Mouse (Mus musculus): ENCODE results near the gene Sh3pxd2b. TPM values are rescaled to one million over a fixed set of nuclear protein-coding genes. Genes with fewer than 3 reads are reported as not detected.
"Not testable (repeated sequence)": the region's sequence is repeated elsewhere in the genome, so short reads cannot be mapped to it uniquely, and the experiment has no call there.

Gene Sh3pxd2b
- polyA plus RNA-seq (2016; fragmentation: Nextera tagmentation; extraction: Ambion mirVana), result 24.6 and 25.0 TPM in 2 replicates

DNA sequence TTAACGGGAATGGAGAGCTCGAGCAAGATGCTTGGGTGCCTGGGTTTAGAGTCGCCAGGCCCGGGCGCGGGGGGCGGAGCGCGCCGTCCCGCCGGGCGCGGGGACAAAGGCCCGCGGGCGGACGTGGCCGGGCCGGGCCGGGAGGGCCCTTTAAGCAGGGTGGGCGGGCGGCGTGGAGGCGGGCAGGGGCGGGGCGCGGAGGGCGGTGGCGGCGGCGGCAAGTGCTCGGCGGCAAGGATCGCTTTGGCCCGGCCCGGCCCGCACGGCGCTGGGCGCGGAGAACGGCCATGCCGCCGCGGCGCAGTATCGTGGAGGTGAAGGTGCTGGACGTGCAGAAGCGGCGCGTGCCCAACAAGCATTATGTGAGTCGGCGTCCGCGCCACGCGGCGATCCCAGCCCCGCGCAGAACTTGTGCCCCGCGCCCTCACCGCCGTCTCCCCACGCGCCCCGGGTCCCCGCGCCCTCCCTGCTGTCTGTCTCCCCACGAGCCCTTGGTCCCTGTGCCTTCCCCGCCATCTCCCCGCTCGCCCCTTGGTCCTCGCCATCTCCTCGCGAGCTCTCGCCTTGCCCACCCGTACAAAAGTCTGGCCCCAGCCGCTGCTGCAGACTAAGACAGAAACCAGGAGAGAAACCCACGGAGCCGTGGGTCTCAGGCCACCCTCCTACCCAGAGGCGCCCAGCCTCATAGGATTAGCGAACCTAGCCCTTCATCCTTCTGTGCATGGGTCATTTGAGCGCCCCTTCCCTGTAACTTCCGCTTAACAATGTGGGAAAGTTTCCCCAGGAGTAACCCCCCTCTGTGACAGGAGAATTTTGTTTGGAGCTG, at the start of gene Sh3pxd2b:
Gene Sh3pxd2b, plus strand, starts transcription at position 214 of the 826 bp plus-strand sequence.
- peaks cover 25% of the 10 kb centered on the region for H3K36me3 ChIP-seq
- no peaks in the 10 kb centered on the region for H3K27me3 ChIP-seq (replicated peaks)
- WGBS, result under 1% methylated on average over 65 of the region's 86 CpGs
- no peaks in the 10 kb centered on the region for H3K9me3 ChIP-seq
- peak within 1 kb of the TSS; percentile 90 for H3K4me2 ChIP-seq (replicated peaks)
- ATAC-seq (ENCODE audit: low FRiP score, low read depth), result peak; percentile 75
- peak within 1 kb of the TSS; percentile 28; the same call in 1 of the 2 replicates for H3K27ac ChIP-seq
- H3K4me1 ChIP-seq, result peaks cover 35% of the 10 kb centered on the region
- peak within 1 kb of the TSS; percentile 89 for H3K9ac ChIP-seq
- peak within 1 kb of the TSS; percentile 72 for H3K4me3 ChIP-seq

DNA sequence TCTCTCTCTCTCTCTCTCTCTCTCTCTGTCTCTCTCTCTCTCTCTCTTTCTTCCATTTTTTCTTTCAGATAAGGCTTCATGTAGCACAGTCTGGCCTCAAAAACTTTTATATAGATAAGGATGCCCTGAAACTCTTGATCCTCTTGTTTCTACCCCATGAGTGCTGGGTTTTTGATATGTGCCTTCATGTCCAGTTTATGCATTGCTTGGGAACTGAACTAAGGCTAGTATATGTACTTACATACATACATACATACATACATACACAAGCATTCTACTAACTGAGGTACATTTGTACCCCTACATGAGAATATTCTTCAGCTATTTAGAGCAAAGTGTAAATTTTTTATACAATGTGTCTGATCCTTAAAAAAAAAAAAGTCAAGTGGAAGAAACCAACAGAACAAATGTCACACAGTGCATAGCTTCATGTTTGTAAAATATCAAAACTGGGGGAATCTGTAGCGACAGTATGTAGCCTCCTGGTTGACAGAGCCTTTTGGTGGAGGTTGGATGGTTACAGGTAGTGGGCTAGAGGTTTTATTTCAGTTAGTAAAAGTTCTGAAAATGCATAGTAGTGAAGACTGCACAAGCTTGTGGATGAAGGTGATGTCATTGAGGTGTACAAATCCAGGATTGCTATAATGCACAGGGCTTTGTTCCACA, 49.6 kb upstream of the Sh3pxd2b start:
- ATAC-seq (ENCODE audit: low FRiP score, low read depth), result no peak
- H3K4me2 ChIP-seq (replicated peaks), result no peak overlapping the region
- WGBS, result 96% methylated on average over 1 of the region's 1 CpGs

DNA sequence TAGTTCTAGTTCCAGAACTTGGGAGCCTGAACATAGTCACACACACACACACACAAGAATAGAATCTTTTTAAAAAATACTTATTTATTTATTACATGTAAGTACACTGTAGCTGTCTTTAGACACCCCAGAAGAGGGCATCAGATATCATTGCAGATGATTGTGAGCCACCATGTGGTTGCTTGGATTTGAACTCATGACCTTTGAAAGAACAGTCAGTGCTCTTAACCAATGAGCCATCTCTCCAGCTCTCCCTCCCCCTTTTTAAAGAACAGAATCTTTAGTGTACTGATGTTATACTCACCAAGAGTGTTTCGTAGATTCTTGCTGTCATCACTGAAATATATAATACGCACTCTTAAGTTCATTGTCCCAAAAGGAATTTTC, 49.1 kb upstream of the Sh3pxd2b start:
- 98% methylated on average over 2 of the region's 2 CpGs for WGBS
- Histone ChIP-seq H3K4me1 (no peaks in the 10 kb centered on the region), H3K4me3 (no peak overlapping the region), H3K27ac (no peak overlapping the region), H3K36me3 (no peaks in the 10 kb centered on the region), H3K9ac (no peak overlapping the region), H3K9me3 (no peaks in the 10 kb centered on the region), H3K27me3 (replicated peaks) (peaks cover 7% of the 10 kb centered on the region; the same call in 1 of the 2 replicates), H3K4me2 (replicated peaks) (no peak overlapping the region)
- ATAC-seq (ENCODE audit: low FRiP score, low read depth), result no peak

More for the DNA sequence above, 49.6 kb upstream of the Sh3pxd2b start:
- Histone ChIP-seq H3K4me3 (no peak overlapping the region), H3K9me3 (no peaks in the 10 kb centered on the region), H3K27me3 (replicated peaks) (peaks cover 7% of the 10 kb centered on the region; the same call in 1 of the 2 replicates), H3K4me1 (no peaks in the 10 kb centered on the region), H3K27ac (no peak overlapping the region), H3K36me3 (no peaks in the 10 kb centered on the region), H3K9ac (no peak overlapping the region)

DNA sequence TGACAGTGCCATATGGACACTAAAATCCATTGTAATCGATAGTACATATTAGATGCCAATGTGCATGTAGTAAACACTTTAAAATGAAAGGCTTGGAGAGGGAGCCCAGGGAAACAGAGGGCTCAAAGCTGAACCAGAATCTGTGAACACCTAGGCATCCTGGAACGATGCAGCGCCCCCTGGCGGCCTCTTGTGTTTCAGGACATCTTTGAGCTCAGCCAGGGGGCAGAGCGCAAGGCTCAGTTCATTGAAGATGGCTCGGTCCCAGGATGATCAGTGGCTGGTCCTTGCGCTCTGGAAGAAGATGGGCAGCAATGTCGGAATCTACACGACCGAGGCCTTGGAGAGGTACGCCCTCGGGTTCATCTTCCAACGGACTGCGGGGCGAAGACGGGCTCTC, 47.8 kb upstream of the Sh3pxd2b start, which contains the start of gene Hbq1a:
Gene Hbq1a, plus strand, starts transcription at position 205 of the 400 bp plus-strand sequence.
- H3K9me3 ChIP-seq; H3K9ac ChIP-seq; H3K27ac ChIP-seq; H3K36me3 ChIP-seq; H3K4me3 ChIP-seq; H3K27me3 ChIP-seq (replicated peaks); H3K4me1 ChIP-seq: not testable (repeated sequence)
- 5% methylated on average over 16 of the region's 16 CpGs for WGBS
- peak within 1 kb of the TSS; percentile 54 for H3K4me2 ChIP-seq (replicated peaks)
- ATAC-seq (ENCODE audit: low FRiP score, low read depth), result peak; percentile 37; the same call in 1 of the 2 replicates

DNA sequence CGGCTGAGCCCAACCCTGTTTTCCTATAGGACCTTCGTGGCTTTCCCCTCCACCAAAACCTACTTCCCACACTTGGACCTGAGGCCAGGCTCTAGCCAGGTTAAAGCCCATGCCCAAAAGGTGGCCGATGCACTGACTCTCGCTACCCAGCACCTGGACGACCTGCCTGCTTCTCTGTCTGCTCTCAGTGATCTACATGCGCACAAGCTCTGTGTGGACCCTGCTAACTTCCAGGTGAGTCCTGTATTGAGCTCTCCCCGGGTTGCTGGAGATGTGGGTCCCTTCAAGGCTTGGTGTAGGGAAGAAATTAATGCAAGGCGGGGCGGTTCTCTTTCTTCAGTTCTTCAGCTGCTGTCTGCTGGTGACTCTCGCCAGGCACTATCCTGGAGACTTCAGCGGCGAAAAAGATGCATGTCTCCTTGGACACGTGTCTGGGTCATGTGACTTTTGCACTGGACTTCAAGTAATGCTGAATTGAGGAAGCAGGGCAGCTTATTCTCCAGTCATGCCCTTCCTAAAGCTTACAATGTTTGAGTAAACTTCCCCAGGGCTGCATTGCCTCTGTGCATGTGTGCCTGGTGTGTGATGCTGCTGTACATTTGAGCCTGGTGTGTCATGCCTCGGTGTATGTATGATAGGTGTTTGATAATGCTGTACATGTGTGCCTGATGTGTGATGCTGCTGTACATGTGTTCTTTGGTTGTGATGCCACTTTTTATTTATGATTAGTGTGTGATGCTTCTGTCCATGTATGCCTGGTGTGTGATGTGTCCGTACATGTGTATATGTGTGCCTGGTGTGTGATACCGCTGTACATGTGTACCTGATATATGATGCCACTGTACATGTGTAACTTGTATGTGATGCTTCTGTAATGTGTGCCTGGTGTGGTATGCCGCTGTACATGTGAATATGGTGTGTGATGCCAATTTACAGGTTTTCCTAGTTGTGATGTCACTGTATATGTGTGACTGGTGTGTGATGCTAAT, 47.0 kb upstream of the Sh3pxd2b start:
- no peaks in the 10 kb centered on the region for H3K9me3 ChIP-seq
- 55% methylated on average over 15 of the region's 17 CpGs for WGBS
- peaks cover 7% of the 10 kb centered on the region; the same call in 1 of the 2 replicates for H3K27me3 ChIP-seq (replicated peaks)
- H3K36me3 ChIP-seq, result no peaks in the 10 kb centered on the region
- H3K4me1 ChIP-seq, result no peaks in the 10 kb centered on the region
- peak; percentile 37; the same call in 1 of the 2 replicates for ATAC-seq (ENCODE audit: low FRiP score, low read depth)
- H3K4me2 ChIP-seq (replicated peaks), result peak overlapping the region; percentile 54
- no peak overlapping the region for H3K9ac ChIP-seq
- no peak overlapping the region for H3K4me3 ChIP-seq
- no peak overlapping the region for H3K27ac ChIP-seq

DNA sequence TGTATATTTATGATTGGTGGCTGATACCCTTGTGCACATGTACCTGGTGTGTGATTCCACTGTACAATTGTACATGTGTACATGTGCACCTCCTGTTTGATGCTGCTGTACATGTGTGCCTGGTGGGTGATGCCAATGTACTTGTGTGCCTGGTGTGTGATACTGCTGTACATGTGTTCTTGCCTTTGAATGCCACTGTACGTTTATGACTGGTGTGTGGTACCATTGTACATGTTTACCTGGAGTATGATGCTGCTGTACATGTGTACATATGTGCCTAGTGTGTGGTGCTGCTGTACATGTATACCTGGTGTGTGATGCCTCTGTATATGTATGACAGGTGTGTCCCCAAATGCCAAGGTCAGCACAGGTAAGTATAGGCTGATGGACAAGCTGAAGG, 46.1 kb upstream of the Sh3pxd2b start:
- ATAC-seq (ENCODE audit: low FRiP score, low read depth), result no peak
- 77% methylated on average over 1 of the region's 1 CpGs for WGBS
- no peaks in the 10 kb centered on the region for H3K4me1 ChIP-seq

DNA sequence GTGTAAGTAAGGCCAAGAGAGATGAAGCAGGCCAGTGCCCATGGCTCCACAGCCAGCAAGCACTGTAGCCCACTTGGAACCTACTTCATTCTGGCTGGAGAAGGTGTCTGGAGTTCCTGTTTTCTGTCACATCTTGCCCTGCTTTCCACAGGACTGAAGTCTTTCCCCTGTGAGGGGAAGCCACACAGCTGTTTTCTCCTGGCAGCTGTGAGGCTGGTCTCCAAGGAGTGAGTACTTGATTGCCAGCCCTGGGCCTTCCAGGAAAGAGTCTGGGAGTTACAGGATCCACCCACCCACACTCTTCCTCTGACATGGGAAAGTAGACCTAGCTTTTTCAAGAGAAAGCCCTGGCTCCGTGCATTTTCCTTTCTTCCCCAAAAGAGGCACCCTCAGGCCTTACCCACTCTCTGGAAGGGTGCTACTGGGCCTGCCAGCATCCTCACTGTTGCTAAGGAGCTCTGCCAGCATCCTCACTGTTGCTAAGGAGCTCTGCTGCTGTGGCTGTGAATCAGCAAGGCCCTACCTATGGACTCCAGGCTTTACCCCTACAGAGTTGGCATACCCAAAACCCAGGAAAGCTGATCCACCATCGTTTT, 44.7 kb upstream of the Sh3pxd2b start:
- H3K9ac ChIP-seq, result no peak overlapping the region
- peaks cover 7% of the 10 kb centered on the region; the same call in 1 of the 2 replicates for H3K27me3 ChIP-seq (replicated peaks)
- H3K4me1 ChIP-seq, result no peaks in the 10 kb centered on the region
- H3K9me3 ChIP-seq, result no peaks in the 10 kb centered on the region
- H3K4me3 ChIP-seq, result no peak overlapping the region
- H3K4me2 ChIP-seq (replicated peaks), result no peak overlapping the region
- WGBS, result 50% methylated on average over 2 of the region's 2 CpGs
- no peak for ATAC-seq (ENCODE audit: low FRiP score, low read depth)
- H3K27ac ChIP-seq, result no peak overlapping the region
- no peaks in the 10 kb centered on the region for H3K36me3 ChIP-seq

More for the DNA sequence above, 46.1 kb upstream of the Sh3pxd2b start:
- Histone ChIP-seq H3K9ac (no peak overlapping the region), H3K27me3 (replicated peaks) (peaks cover 7% of the 10 kb centered on the region; the same call in 1 of the 2 replicates), H3K9me3 (no peaks in the 10 kb centered on the region), H3K4me2 (replicated peaks) (no peak overlapping the region), H3K36me3 (no peaks in the 10 kb centered on the region), H3K4me3 (no peak overlapping the region), H3K27ac (no peak overlapping the region)

DNA sequence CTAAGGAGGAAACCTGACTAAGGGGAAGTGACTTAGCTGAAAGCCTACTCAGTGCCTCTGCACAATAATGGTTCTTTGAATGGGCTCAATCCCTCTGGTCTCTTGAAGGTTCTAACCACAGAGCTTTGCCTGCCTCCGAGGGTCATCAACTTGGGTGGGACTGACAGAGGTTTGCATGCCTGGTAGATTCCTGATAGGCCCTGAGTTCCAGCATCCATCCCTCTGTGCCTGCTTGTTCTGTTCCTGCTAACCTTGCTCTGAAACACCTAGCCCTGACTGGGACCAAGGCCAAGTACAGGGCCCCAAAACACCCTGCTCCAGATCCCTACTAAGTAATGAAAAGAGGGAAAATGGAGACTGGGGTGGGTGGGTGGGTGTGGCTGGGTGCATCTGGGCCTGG, 44.2 kb upstream of the Sh3pxd2b start:
- no peak for ATAC-seq (ENCODE audit: low FRiP score, low read depth)
- Histone ChIP-seq H3K27ac (no peak overlapping the region), H3K9me3 (no peaks in the 10 kb centered on the region), H3K27me3 (replicated peaks) (peaks cover 7% of the 10 kb centered on the region; the same call in 1 of the 2 replicates), H3K4me1 (no peaks in the 10 kb centered on the region), H3K36me3 (no peaks in the 10 kb centered on the region), H3K4me3 (no peak overlapping the region), H3K9ac (no peak overlapping the region), H3K4me2 (replicated peaks) (no peak overlapping the region)
- WGBS, result 83% methylated on average over 1 of the region's 1 CpGs

DNA sequence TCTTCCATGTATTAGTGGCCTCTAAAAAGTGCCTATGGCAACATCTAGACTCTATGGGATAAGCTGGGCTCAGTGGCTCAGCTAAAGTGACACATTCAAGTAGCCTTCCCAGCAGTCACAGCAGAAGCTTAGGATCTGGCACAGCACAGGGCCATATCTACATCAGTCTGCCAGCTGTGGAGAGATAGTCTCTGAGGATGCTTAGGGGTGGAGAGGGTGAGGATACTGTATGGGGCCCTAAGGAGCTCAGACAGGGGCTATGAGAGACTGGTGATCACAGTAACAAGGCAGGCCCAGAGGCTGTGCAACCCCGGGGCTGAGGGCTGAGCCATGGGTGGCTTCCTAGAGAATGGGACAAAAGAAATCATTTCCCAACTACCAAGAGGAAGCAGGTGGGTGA, 40.6 kb upstream of the Sh3pxd2b start:
- Histone ChIP-seq H3K4me1 (no peaks in the 10 kb centered on the region), H3K36me3 (no peaks in the 10 kb centered on the region), H3K4me2 (replicated peaks) (no peak overlapping the region), H3K27ac (no peak overlapping the region), H3K9me3 (no peaks in the 10 kb centered on the region), H3K9ac (no peak overlapping the region), H3K4me3 (no peak overlapping the region), H3K27me3 (replicated peaks) (no peaks in the 10 kb centered on the region)
- ATAC-seq (ENCODE audit: low FRiP score, low read depth), result no peak
- WGBS, result 73% methylated on average over 1 of the region's 1 CpGs

DNA sequence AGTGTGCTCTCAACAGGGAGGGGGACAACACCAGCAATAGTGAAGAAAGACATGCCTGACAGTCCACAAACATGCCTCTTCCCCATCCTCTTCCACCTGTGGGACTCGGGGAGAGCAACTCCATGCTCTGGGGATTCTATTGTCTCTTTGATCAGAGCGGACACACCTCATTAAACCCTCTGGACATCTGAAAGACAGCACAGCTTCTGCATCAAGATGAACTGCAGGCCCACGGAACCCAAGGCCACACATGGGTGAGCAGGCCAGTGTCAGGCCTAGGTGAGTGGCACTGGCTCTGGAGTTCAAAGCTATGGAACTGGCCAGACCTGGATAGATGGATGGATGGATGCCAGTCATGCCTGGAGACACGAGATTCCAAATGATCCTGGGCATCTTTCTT, 38.2 kb upstream of the Sh3pxd2b start:
- H3K36me3 ChIP-seq, result no peaks in the 10 kb centered on the region
- no peak overlapping the region for H3K4me3 ChIP-seq
- no peak overlapping the region for H3K9ac ChIP-seq
- H3K4me1 ChIP-seq, result no peaks in the 10 kb centered on the region
- H3K4me2 ChIP-seq (replicated peaks), result no peak overlapping the region
- WGBS, result 43% methylated on average over 4 of the region's 4 CpGs
- no peaks in the 10 kb centered on the region for H3K9me3 ChIP-seq
- ATAC-seq (ENCODE audit: low FRiP score, low read depth), result no peak
- no peak overlapping the region for H3K27ac ChIP-seq
- no peaks in the 10 kb centered on the region for H3K27me3 ChIP-seq (replicated peaks)

DNA sequence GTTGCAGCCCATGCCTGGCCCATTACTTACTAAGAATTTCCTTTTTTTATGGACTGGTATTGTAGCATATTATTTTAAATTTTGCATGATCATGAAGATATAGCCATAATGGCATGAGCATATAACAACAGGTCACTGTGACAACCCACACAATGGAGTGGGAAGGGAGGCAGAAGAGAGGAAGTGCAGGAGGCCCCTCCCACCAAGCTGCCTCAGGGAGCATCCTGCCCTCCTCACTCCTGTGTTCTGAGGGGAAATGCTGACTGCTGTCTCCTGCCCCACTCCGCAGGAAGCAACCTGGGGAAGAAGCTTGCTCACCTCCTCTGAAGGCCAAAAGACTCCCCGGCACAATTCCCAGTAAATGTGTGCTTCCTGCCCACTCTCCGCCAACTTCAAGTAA, 37.7 kb upstream of the Sh3pxd2b start:
- H3K9me3 ChIP-seq, result no peaks in the 10 kb centered on the region
- no peak for ATAC-seq (ENCODE audit: low FRiP score, low read depth)
- no peak overlapping the region for H3K9ac ChIP-seq
- H3K36me3 ChIP-seq, result no peaks in the 10 kb centered on the region
- no peak overlapping the region for H3K27ac ChIP-seq
- H3K4me2 ChIP-seq (replicated peaks), result no peak overlapping the region
- H3K27me3 ChIP-seq (replicated peaks), result no peaks in the 10 kb centered on the region
- WGBS, result 75% methylated on average over 3 of the region's 3 CpGs
- H3K4me1 ChIP-seq, result no peaks in the 10 kb centered on the region
- H3K4me3 ChIP-seq, result no peak overlapping the region
